Mouse (Mus musculus) CH12.LX (cell line): ENCODE measurements at regions not wholly inside any gene's neighbourhood (a gene's known extent, or its start where the extent isn't known, plus 50 kb on each side); places are given as distances from the start of the nearest gene placed in this dataset.

Source experiments
- DNase-seq: peaks from one replicate; pipeline ENCODE4 v3.0.0-alpha.2; 2013; ENCODE audit errors: extremely low read depth
- H3K27ac ChIP-seq: 2 replicates; pipeline ENCODE4 v1.5.1; 2012; ENCODE audit warnings: low read depth, mild to moderate bottlenecking, control low read depth, moderate library complexity; ENCODE audit not compliant: insufficient read depth
- H3K27me3 ChIP-seq: replicated peaks from 2 replicates; pipeline ENCODE3; 2012; ENCODE audit warnings: inconsistent platforms
- H3K36me3 ChIP-seq, 2 experiments: replicated peaks in 1 of 2; 2 replicates each; pipeline versions ENCODE3 to v1.6.1; 2012; ENCODE audit warnings: inconsistent platforms in 1 of 2, low read length in 1 of 2, mild to moderate bottlenecking in 1 of 2, mixed read lengths in 1 of 2, moderate library complexity in 1 of 2; ENCODE audit not compliant: control insufficient read depth in 1 of 2, insufficient read depth in 1 of 2
- H3K4me1 ChIP-seq, 2 experiments: 2 replicates each; pipeline ENCODE4 v1.6.1; 2012; ENCODE audit warnings: inconsistent platforms in 1 of 2, moderate library complexity in 1 of 2; ENCODE audit not compliant: insufficient read depth in 2 of 2, control insufficient read depth in 1 of 2
- H3K4me2 ChIP-seq: 2 replicates; pipeline ENCODE4 v1.6.1; 2012; ENCODE audit warnings: low read depth, mild to moderate bottlenecking, control low read depth; ENCODE audit not compliant: poor library complexity, insufficient read depth, severe bottlenecking
- H3K4me3 ChIP-seq, 3 experiments: fragments of 150-350 bp in 1 of 3; sonication (generic) in 1 of 3; replicated peaks in 1 of 3; 2 replicates each; pipeline versions ENCODE3 to v1.5.1; 2011 to 2012; ENCODE audit warnings: low read depth in 2 of 3, low read length in 2 of 3, mild to moderate bottlenecking in 2 of 3, moderate library complexity in 2 of 3, control low read depth in 1 of 3, improper control_type of control experiment in 1 of 3, inconsistent platforms in 1 of 3, mixed read lengths in 1 of 3; ENCODE audit not compliant: poor library complexity in 1 of 3
- H3K79me2 ChIP-seq: replicated peaks from 2 replicates; pipeline ENCODE4 v1.6.1; 2012; ENCODE audit warnings: mild to moderate bottlenecking, moderate library complexity; ENCODE audit not compliant: control insufficient read depth, poor library complexity, insufficient read depth, severe bottlenecking; ENCODE audit errors: extremely low read depth
- H3K9ac ChIP-seq: 2 replicates; pipeline ENCODE4 v1.6.1; 2012; ENCODE audit warnings: low read depth, mild to moderate bottlenecking, control low read depth, moderate library complexity; ENCODE audit not compliant: insufficient read depth
- H3K9me3 ChIP-seq: replicated peaks from 2 replicates; pipeline ENCODE3; 2012; ENCODE audit warnings: low read length, inconsistent platforms, mixed read lengths
- BHLHE40 ChIP-seq: IDR thresholded peaks from 2 replicates; pipeline ENCODE4 v1.6.1; 2011; ENCODE audit warnings: mild to moderate bottlenecking, low read depth, low read length, improper control_type of control experiment
- ELF1 ChIP-seq: IDR thresholded peaks from 2 replicates; pipeline ENCODE4 v1.6.1; 2014; ENCODE audit warnings: low read depth, mild to moderate bottlenecking, inconsistent platforms, low read length, improper control_type of control experiment
- EP300 ChIP-seq: IDR thresholded peaks from 2 replicates; pipeline ENCODE4 v1.6.1; 2011; ENCODE audit warnings: low read length, improper control_type of control experiment
- IRF4 ChIP-seq: IDR thresholded peaks from 2 replicates; pipeline ENCODE4 v1.6.1; 2014; ENCODE audit warnings: low read depth, mild to moderate bottlenecking, inconsistent platforms, low read length, improper control_type of control experiment
- JUN ChIP-seq: IDR thresholded peaks from 2 replicates; pipeline ENCODE4 v1.6.1; 2011; ENCODE audit warnings: low read depth, mild to moderate bottlenecking, low read length, improper control_type of control experiment, moderate library complexity; ENCODE audit not compliant: insufficient read depth
- KAT2A ChIP-seq: IDR thresholded peaks from 2 replicates; pipeline ENCODE4 v1.6.1; 2012; ENCODE audit warnings: low read length, improper control_type of control experiment, inconsistent platforms; ENCODE audit not compliant: insufficient replicate concordance
- MAZ ChIP-seq: IDR thresholded peaks from 2 replicates; pipeline ENCODE4 v1.6.1; 2012; ENCODE audit warnings: low read depth, mild to moderate bottlenecking, inconsistent platforms, low read length, improper control_type of control experiment, moderate library complexity
- MEF2A ChIP-seq: IDR thresholded peaks from 2 replicates; pipeline ENCODE4 v1.6.1; 2014; ENCODE audit warnings: low read depth, mild to moderate bottlenecking, inconsistent platforms, low read length, improper control_type of control experiment, borderline replicate concordance
- MYC ChIP-seq: IDR thresholded peaks from 2 replicates; pipeline ENCODE4 v1.6.1; 2011; ENCODE audit warnings: low read depth, mild to moderate bottlenecking, improper control_type of control experiment, low read length
- NELFE ChIP-seq: IDR thresholded peaks from 2 replicates; pipeline ENCODE4 v1.6.1; 2011; ENCODE audit warnings: low read depth, low read length, improper control_type of control experiment
- RAD21 ChIP-seq: IDR thresholded peaks from 2 replicates; pipeline ENCODE4 v1.6.1; 2011; ENCODE audit warnings: low read depth, mild to moderate bottlenecking, low read length, improper control_type of control experiment, moderate library complexity
- SIN3A ChIP-seq: IDR thresholded peaks from 2 replicates; pipeline ENCODE4 v1.6.1; 2012; ENCODE audit warnings: low read length, improper control_type of control experiment, inconsistent platforms
- TBP ChIP-seq: conservative IDR thresholded peaks from 2 replicates; pipeline ENCODE4 v1.6.1; 2011; ENCODE audit warnings: low read depth, low read length, improper control_type of control experiment
- TCF12 ChIP-seq: IDR thresholded peaks from 2 replicates; pipeline ENCODE4 v1.6.1; 2014; ENCODE audit warnings: low read depth, mild to moderate bottlenecking, inconsistent platforms, low read length, improper control_type of control experiment
- USF1 ChIP-seq: IDR thresholded peaks from 2 replicates; pipeline ENCODE4 v1.6.1; 2014; ENCODE audit warnings: low read depth, mild to moderate bottlenecking, inconsistent platforms, low read length, improper control_type of control experiment
- dilution Hi-C: fragments of 300-500 bp; cut with MboI; formaldehyde crosslinking; loops from 2 replicates; pipeline ENCODE4 v1.14.3; 2020; ENCODE audit warnings: low sequenced_read_pairs; ENCODE audit not compliant: extremely low pct_unique_long_range_greater_than_20kb, extremely low pct_ligation_motif_present
- in situ Hi-C: fragments of 300-500 bp; cut with MboI; formaldehyde crosslinking; loops from 3 replicates; pipeline ENCODE4 v1.14.3; 2019; ENCODE audit warnings: low sequenced_read_pairs, low pct_ligation_motif_present, low pct_unique_long_range_greater_than_20kb, mixed read lengths

GRCm38 (mm10) chr7:83195896-83196537 lies 328.9 kb downstream of the Mex3b start:
- H3K4me1 ChIP-seq = no peaks in the 10 kb centered on the region
- H3K27me3 ChIP-seq = no peaks in the 10 kb centered on the region
- H3K9me3 ChIP-seq = no peaks in the 10 kb centered on the region
- H3K9ac ChIP-seq = no peak overlapping the region
- H3K4me3 ChIP-seq = no peak overlapping the region
- H3K79me2 ChIP-seq = no peaks in the 10 kb centered on the region
- TF ChIP-seq NELFE = no peak
- TF ChIP-seq MYC = no peak
- TF ChIP-seq IRF4 = no peak
- TF ChIP-seq JUN = no peak
- TF ChIP-seq TBP = no peak
- no peak for TF ChIP-seq RAD21
- no peak for TF ChIP-seq ELF1
- dilution Hi-C loops (no loop called here), in situ Hi-C loops (no loop called here)
- DNase-seq = no peak
- no peaks in the 10 kb centered on the region for H3K36me3 ChIP-seq
- no peak overlapping the region for H3K27ac ChIP-seq
- H3K4me2 ChIP-seq = no peak overlapping the region

GRCm38 (mm10) chr7:83197490-83197889 lies 330.4 kb downstream of the Mex3b start:
- no peaks in the 10 kb centered on the region for H3K9me3 ChIP-seq
- no peak for DNase-seq
- no peaks in the 10 kb centered on the region for H3K27me3 ChIP-seq
- no peak overlapping the region for H3K9ac ChIP-seq
- no peak for TF ChIP-seq SIN3A
- no peak for TF ChIP-seq USF1
- TF ChIP-seq MAZ = no peak
- no peak for TF ChIP-seq RAD21
- TF ChIP-seq TBP = no peak
- no peak for TF ChIP-seq EP300
- no peak for TF ChIP-seq TCF12
- no peak for TF ChIP-seq KAT2A
- no peak for TF ChIP-seq BHLHE40
- TF ChIP-seq MEF2A = no peak
- H3K27ac ChIP-seq = no peak overlapping the region
- no peaks in the 10 kb centered on the region for H3K4me1 ChIP-seq
- in situ Hi-C loops (no loop called here), dilution Hi-C loops (no loop called here)
- no peaks in the 10 kb centered on the region for H3K36me3 ChIP-seq
- H3K4me2 ChIP-seq = no peak overlapping the region
- H3K79me2 ChIP-seq = no peaks in the 10 kb centered on the region
- H3K4me3 ChIP-seq = no peak overlapping the region
